Mouse (Mus musculus) cerebellum, adult 2 months (tissue): ENCODE results near the gene Prf1.

ENCODE experiments used
- CTCF ChIP-seq: fragments of 200-500 bp; IDR thresholded peaks from 2 replicates; pipeline ENCODE4 v1.5.1; 2011; ENCODE audit warnings: low read depth, mild to moderate bottlenecking, control low read depth, low read length, moderate library complexity, borderline replicate concordance; ENCODE audit not compliant: insufficient read depth
- POLR2A ChIP-seq: fragments of 200-500 bp; IDR thresholded peaks from 2 replicates; pipeline ENCODE4 v1.6.1; 2011; ENCODE audit warnings: low read length, control low read depth, borderline replicate concordance; ENCODE audit not compliant: insufficient read depth

GRCm38 (mm10) chr10:61341045-61341444 is 43.4 kb downstream of the Prf1 start:
- TF ChIP-seq CTCF (no peak), POLR2A (no peak)
